12 mouse cellular contexts compared by ENCODE assay signal in the genomic region with DNA sequence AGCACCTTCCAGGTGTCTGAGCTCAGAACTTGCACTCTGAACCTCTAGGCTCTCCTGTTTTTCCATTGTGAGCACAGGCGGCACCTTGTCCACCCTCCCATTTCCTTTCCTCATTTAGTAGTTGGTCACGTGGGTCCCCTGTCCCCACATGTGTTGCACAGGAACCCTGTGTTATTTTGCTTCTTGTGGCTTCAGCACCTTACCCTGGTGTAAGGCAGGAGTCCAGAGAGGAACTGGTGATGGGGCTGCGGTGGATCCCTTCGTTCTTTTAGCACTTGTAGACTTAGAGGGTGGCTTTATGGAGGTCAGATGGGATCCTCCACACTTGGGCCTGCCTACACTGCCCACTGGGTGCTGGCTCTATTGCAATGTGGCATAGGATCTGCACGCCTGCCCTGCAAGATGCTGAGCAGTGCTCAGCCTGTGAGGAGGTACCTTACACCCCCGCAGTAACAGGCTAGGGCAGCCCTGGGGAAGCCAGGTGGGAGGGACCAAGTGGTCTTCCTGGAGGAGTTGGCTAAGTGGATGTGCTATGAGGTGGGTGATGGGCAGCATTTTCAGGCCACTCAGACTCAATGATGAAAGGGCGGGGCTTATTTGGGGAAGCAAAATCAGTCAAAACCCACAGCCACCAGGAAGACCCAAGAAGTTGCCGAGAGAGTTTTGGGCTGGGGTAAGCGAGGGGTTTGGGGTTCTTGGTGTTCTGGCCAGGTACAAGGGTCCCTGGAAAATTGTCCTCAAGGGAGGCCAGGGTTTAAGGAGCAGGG. TPM values are rescaled to one million over a fixed set of nuclear protein-coding genes. Genes with fewer than 3 reads are reported as not detected.
DNase-seq lines count a peak whose midpoint lies in the region; ATAC-seq and TF ChIP-seq lines count a peak whose summit lies in the region.
"Had no signal": no experiment of that assay in that cellular context is flagged by ENCODE, and none has a peak within 500 bp of the region (broad histone marks: within the 10 kb centered on the region; RNA-seq: fewer than 3 reads in every experiment).

No protein-coding gene starts in this region.

- H3K4me2 ChIP-seq in liver, embryonic 14.5 days (ENCODE audit: low read depth), result peak overlapping the region; percentile 33
- H3K4me2 ChIP-seq in forebrain, embryonic 11.5 days (ENCODE audit: low read depth, low read length, severe bottlenecking), result no peak overlapping the region
- H3K4me2 ChIP-seq: forebrain, embryonic 13.5 days; limb, embryonic 12.5 days had no signal

- TF ChIP-seq RAD21 in MEL (IDR thresholded peaks at IDR 0.05; ENCODE audit: low read depth, low read length), result no peak

- H3K4me1 ChIP-seq in MEL (ENCODE audit: control insufficient read depth in 1 of 2, insufficient read depth in 2 of 2, low read length in 2 of 2), result peaks cover 18 to 56% of the 10 kb centered on the region in 2 experiments
- H3K4me1 ChIP-seq in liver, embryonic 14.5 days (replicated peaks; ENCODE audit: control insufficient read depth in 2 of 2, insufficient read depth in 2 of 2, low read length in 1 of 2), result peaks cover 51 to 63% of the 10 kb centered on the region in 2 experiments
- H3K4me1 ChIP-seq in forebrain, embryonic 11.5 days (replicated peaks; ENCODE audit: control insufficient read depth, insufficient read depth, low read length), result no peaks in the 10 kb centered on the region
- H3K4me1 ChIP-seq: forebrain, embryonic 13.5 days had no signal

- no peak for TF ChIP-seq CTCF in MEL (IDR thresholded peaks at IDR 0.05 in 2 of 3, conservative IDR thresholded peaks at IDR 0.05 in 1 of 3; ENCODE audit: control insufficient read depth in 1 of 3, insufficient read depth in 1 of 3, low read depth in 2 of 3, low read length in 3 of 3, poor library complexity in 1 of 3, severe bottlenecking in 1 of 3)
- TF ChIP-seq CTCF in liver, embryonic 14.5 days (IDR thresholded peaks at IDR 0.05; ENCODE audit: low read depth), result no peak

- peak overlapping the region; percentile 77 for H3K27ac ChIP-seq in MEL (ENCODE audit: control insufficient read depth, low read depth, low read length)
- H3K27ac ChIP-seq in liver, embryonic 14.5 days, result peak overlapping the region; percentile 41
- H3K27ac ChIP-seq in forebrain, embryonic 11.5 days (ENCODE audit: low read depth, low read length), result no peak overlapping the region
- H3K27ac ChIP-seq: forebrain, embryonic 13.5 days; limb, embryonic 12.5 days had no signal

- H3K79me2 ChIP-seq in MEL (ENCODE audit: control insufficient read depth, insufficient read depth, low read length, poor library complexity), result peaks cover 69% of the 10 kb centered on the region

- TF ChIP-seq EP300 in MEL (IDR thresholded peaks at IDR 0.05; ENCODE audit: low read depth in 1 of 2, low read length in 2 of 2), result peak in 1 of 2 experiments; percentile 23; a peak in 1 of 4 replicates
- TF ChIP-seq EP300 in liver, embryonic 14.5 days (IDR thresholded peaks at IDR 0.05; ENCODE audit: low read depth), result no peak

- DNase-seq in heart, adult 11 months, result peak; percentile 97
- no peak for DNase-seq in heart, postnatal 10 days
- DNase-seq in MEL (ENCODE audit: low read depth, low spot score), result peak; percentile 95
- DNase-seq in liver, embryonic 14.5 days (ENCODE audit: low read depth in 3 of 3, low spot score in 3 of 3), result no peak
- DNase-seq in forebrain, embryonic 11.5 days (ENCODE audit: low spot score), result no peak
- no peak for DNase-seq in ovary, postnatal 14 days (ENCODE audit: low spot score)
- no peak for DNase-seq in left cerebral cortex, postnatal 4 days
- DNase-seq: cerebellum, postnatal 10 days; kidney, adult 11 months had no signal

- ATAC-seq in liver, embryonic 14.5 days (ENCODE audit: insufficient read depth), result no peak
- ATAC-seq in neutrophil, adult 5-6 weeks (ENCODE audit: extremely low read depth, insufficient number of reproducible peaks, low FRiP score, poor library complexity, severe bottlenecking), result peak; percentile 64
- no peak for ATAC-seq in forebrain, embryonic 11.5 days (replicated peaks; ENCODE audit: low FRiP score)
- ATAC-seq: forebrain, embryonic 13.5 days had no signal

- H3K27me3 ChIP-seq in MEL (ENCODE audit: control insufficient read depth in 1 of 2, insufficient read depth in 2 of 2, low read length in 2 of 2), result no peaks in the 10 kb centered on the region
- H3K27me3 ChIP-seq in liver, embryonic 14.5 days (ENCODE audit: control insufficient read depth, insufficient read depth, low read length), result no peaks in the 10 kb centered on the region
- no peaks in the 10 kb centered on the region for H3K27me3 ChIP-seq in forebrain, embryonic 11.5 days (ENCODE audit: control insufficient read depth, insufficient read depth, low read length)
- H3K27me3 ChIP-seq: forebrain, embryonic 13.5 days; limb, embryonic 12.5 days had no signal

- H3K9me3 ChIP-seq in MEL (replicated peaks; ENCODE audit: insufficient read depth, low read length), result no peaks in the 10 kb centered on the region
- no peaks in the 10 kb centered on the region for H3K9me3 ChIP-seq in liver, embryonic 14.5 days (ENCODE audit: control insufficient read depth, low read length)
- H3K9me3 ChIP-seq in forebrain, embryonic 11.5 days (ENCODE audit: control insufficient read depth, low read length), result no peaks in the 10 kb centered on the region
- H3K9me3 ChIP-seq: forebrain, embryonic 13.5 days; limb, embryonic 12.5 days had no signal

- 32% methylated on average over 9 of the region's 9 CpGs for WGBS in liver, embryonic 14.5 days (ENCODE audit: insufficient replicate concordance)
- WGBS in forebrain, embryonic 11.5 days, result 90% methylated on average over 9 of the region's 9 CpGs

- peak overlapping the region; percentile 81 for H3K9ac ChIP-seq in MEL (ENCODE audit: control insufficient read depth, low read depth, low read length, poor library complexity, severe bottlenecking)
- H3K9ac ChIP-seq in liver, embryonic 14.5 days (replicated peaks), result peak overlapping the region; percentile 24
- H3K9ac ChIP-seq in forebrain, embryonic 11.5 days (ENCODE audit: low read length), result no peak overlapping the region
- H3K9ac ChIP-seq: forebrain, embryonic 13.5 days; limb, embryonic 12.5 days had no signal

- intact Hi-C loops in heart, postnatal 10 days (cut with DNase I), result no loop called here
- intact Hi-C loops in left cerebral cortex, postnatal 4 days (cut with DNase I), result no loop called here

- peaks cover 8 to 54% of the 10 kb centered on the region in 2 experiments for H3K36me3 ChIP-seq in MEL (ENCODE audit: control insufficient read depth in 1 of 2, insufficient read depth in 2 of 2, low read length in 2 of 2)
- no peaks in the 10 kb centered on the region for H3K36me3 ChIP-seq in liver, embryonic 14.5 days (replicated peaks; ENCODE audit: control insufficient read depth, insufficient read depth, low read depth)
- no peaks in the 10 kb centered on the region for H3K36me3 ChIP-seq in forebrain, embryonic 11.5 days (ENCODE audit: control insufficient read depth, insufficient read depth, low read length)
- H3K36me3 ChIP-seq: limb, embryonic 12.5 days had no signal

- TF ChIP-seq POLR2A in MEL (IDR thresholded peaks at IDR 0.05; ENCODE audit: control insufficient read depth in 1 of 2, insufficient read depth in 1 of 2, low read depth in 1 of 2, low read length in 2 of 2, poor library complexity in 1 of 2), result peak; percentile 16 to 89; a peak in 2 of 4 replicates

- peak overlapping the region; percentile 64 to 74 for H3K4me3 ChIP-seq in MEL (ENCODE audit: control insufficient read depth in 1 of 2, insufficient read depth in 1 of 2, low read depth in 2 of 2, low read length in 2 of 2)
- H3K4me3 ChIP-seq in liver, embryonic 14.5 days (ENCODE audit: insufficient read depth in 1 of 2, low read depth in 2 of 2, low read length in 2 of 2), result peak overlapping the region; percentile 10 to 32
- no peak overlapping the region for H3K4me3 ChIP-seq in forebrain, embryonic 11.5 days (ENCODE audit: low read depth, low read length)
- H3K4me3 ChIP-seq: forebrain, embryonic 13.5 days; limb, embryonic 12.5 days had no signal

TF ChIP-seq in MEL, 35 proteins besides CTCF, POLR2A, EP300 and RAD21 (continues in another document):
- TF ChIP-seq POLR2AphosphoS2 (IDR thresholded peaks at IDR 0.05; ENCODE audit: low read length), result peak; percentile 51; the same call in 1 of the 2 replicates
- TF ChIP-seq HCFC1 (IDR thresholded peaks at IDR 0.05; ENCODE audit: low read depth, low read length), result no peak
- TF ChIP-seq MAX (IDR thresholded peaks at IDR 0.05; ENCODE audit: low read length), result peak; percentile 80
- peak; percentile 79 for TF ChIP-seq MXI1 (IDR thresholded peaks at IDR 0.05; ENCODE audit: low read depth, low read length)
- TF ChIP-seq ELF1 (IDR thresholded peaks at IDR 0.05; ENCODE audit: low read depth, low read length), result peak; percentile 47
- TF ChIP-seq POLR2AphosphoS5 (IDR thresholded peaks at IDR 0.05; ENCODE audit: borderline replicate concordance, low read depth, low read length), result no peak; the same call in 1 of the 2 replicates
- no peak for TF ChIP-seq KAT2A (conservative IDR thresholded peaks at IDR 0.05; ENCODE audit: low read depth, low read length)
- no peak for TF ChIP-seq ETS1 (IDR thresholded peaks at IDR 0.05; ENCODE audit: low read depth, low read length)
- peak; percentile 60 for TF ChIP-seq ZMIZ1 (IDR thresholded peaks at IDR 0.05; ENCODE audit: low read depth, low read length)
- 0 out of 2 replicates have a peak, but pooled peaks have one; percentile 55 for TF ChIP-seq UBTF (IDR thresholded peaks at IDR 0.05; ENCODE audit: borderline replicate concordance, insufficient read depth, low read depth, low read length)
- peak; percentile 74 for TF ChIP-seq NELFE (IDR thresholded peaks at IDR 0.05; ENCODE audit: low read depth, low read length)
- TF ChIP-seq MEF2A (IDR thresholded peaks at IDR 0.05; ENCODE audit: extremely low read depth, insufficient replicate concordance, low read depth, low read length, poor library complexity, severe bottlenecking), result no peak
- TF ChIP-seq MYC (IDR thresholded peaks at IDR 0.05; ENCODE audit: low read depth, low read length), result 0 out of 2 replicates have a peak, but pooled peaks have one; percentile 25
- TF ChIP-seq SMC3 (IDR thresholded peaks at IDR 0.05; ENCODE audit: low read depth, low read length), result no peak
- TF ChIP-seq MAZ (IDR thresholded peaks at IDR 0.05; ENCODE audit: low read depth, low read length), result no peak
- no peak for TF ChIP-seq RCOR1 (IDR thresholded peaks at IDR 0.05; ENCODE audit: low read depth, low read length)

RNA-seq across cellular contexts. Expression of a gene that starts 21.6 kb away (rescaled TPM):
- total RNA-seq in heart, postnatal 10 days (2021), result 10 to 100 TPM in 1 of 2 experiments, 1 to 10 TPM in 1; 8.5 to 10.5 TPM
- total RNA-seq in MEL (2012; rRNA removed), result 62.9 and 89.9 TPM in 2 replicates
- polyA plus RNA-seq in MEL (2012; ENCODE audit: insufficient read depth in 1 of 2, insufficient read length in 2 of 2, low read depth in 1 of 2, low replicate concordance in 2 of 2, missing spikeins in 1 of 2), result 10 to 100 TPM in 1 of 2 experiments, not detected in 1; 83.7 TPM
- polyA plus RNA-seq in liver, embryonic 14.5 days (2012; rRNA removed), result 21.3 and 24.7 TPM in 2 replicates
- polyA plus RNA-seq in liver, embryonic 14.5 days (2014; fragmentation: Nextera tagmentation; extraction: Ambion mirVana), result 20.0 and 24.7 TPM in 2 replicates
- 106 and 107 TPM in 2 replicates for total RNA-seq in neutrophil, adult 5-6 weeks (2017)
- 3.0 and 3.4 TPM in 2 replicates for polyA plus RNA-seq in forebrain, embryonic 11.5 days (2014; fragmentation: Nextera tagmentation; extraction: Ambion mirVana)
- 10 to 100 TPM; 10.1 TPM for total RNA-seq in left cerebral cortex, postnatal 4 days (2021)

Comparison
In these comparisons a context has a peak if more than half of its experiments do, and no peak if none do; other contexts are left out.
1. DNase-seq: peak in heart, adult 11 months (single experiment) and MEL (single experiment); none in heart, postnatal 10 days (0 of 2), liver, embryonic 14.5 days (0 of 3), forebrain, embryonic 11.5 days (single experiment), ovary, postnatal 14 days (single experiment) and left cerebral cortex, postnatal 4 days (single experiment).